Mouse (Mus musculus): ENCODE measurements around the gene Ptges3.

DNA sequence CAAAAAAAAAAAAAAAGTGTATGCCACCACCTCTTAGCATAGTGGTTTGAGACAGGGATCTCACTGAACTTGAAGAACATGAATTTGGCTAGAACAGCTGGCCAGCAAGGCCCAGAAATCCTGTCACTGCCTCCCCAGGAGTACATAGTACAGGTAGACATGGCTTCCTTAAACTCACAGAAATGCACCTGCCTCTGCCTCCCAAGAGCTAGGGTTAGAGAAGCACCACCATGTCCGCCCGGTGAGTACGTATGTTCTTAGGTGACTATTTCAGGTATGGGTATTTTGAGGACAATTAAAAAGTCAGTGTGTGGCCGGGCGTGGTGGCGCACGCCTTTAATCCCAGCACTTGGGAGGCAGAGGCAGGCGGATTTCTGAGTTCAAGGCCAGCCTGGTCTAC, 5.8 kb upstream of the Ptges3 start:
- no peak for TF ChIP-seq CTCF (IDR thresholded peaks at IDR 0.05; ENCODE audit: low read depth, low read length)
- TF ChIP-seq GATA1 (IDR thresholded peaks at IDR 0.05; ENCODE audit: borderline replicate concordance, low read length) = no peak

All from G1E (cell line).